Mouse (Mus musculus): ENCODE measurements around the gene Erbin. TPM values are rescaled to one million over a fixed set of nuclear protein-coding genes. Genes with fewer than 3 reads are reported as not detected.

The Erbin gene
- polyA plus RNA-seq, 1 experiment from 2014 or later, result 4.1 TPM

DNA sequence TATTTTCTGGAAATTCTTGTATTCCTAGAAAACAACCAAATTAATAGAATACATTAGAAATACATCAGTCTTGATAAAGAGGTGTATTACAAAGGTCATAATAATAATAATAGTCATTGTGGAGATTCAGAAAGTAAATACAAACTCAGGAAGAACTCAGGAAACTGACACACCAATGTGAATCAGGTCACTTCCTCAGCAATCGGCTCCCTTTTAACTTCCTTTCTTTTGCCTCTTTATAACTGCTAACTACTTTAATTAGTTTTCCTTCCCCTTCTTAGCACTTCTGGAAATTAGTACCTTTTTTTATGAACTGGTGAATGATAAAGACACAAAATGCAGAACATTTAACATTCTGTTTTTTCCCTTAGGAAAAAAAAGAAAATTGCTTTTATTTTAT, 51.4 kb downstream of the Erbin start:
- DNase-seq (no peak), ATAC-seq (ENCODE audit: low read depth) (no peak)
- no peak overlapping the region for H3K4me2 ChIP-seq
- H3K27me3 ChIP-seq, result no peaks in the 10 kb centered on the region
- H3K9me3 ChIP-seq (replicated peaks), result no peaks in the 10 kb centered on the region
- H3K4me1 ChIP-seq (replicated peaks), result peaks cover 4% of the 10 kb centered on the region; the same call in 1 of the 2 replicates
- H3K27ac ChIP-seq, result no peak overlapping the region
- no peak overlapping the region for H3K4me3 ChIP-seq (replicated peaks)
- no peak overlapping the region for H3K9ac ChIP-seq
- peaks cover 4% of the 10 kb centered on the region; the same call in 1 of the 2 replicates for H3K36me3 ChIP-seq
- WGBS (ENCODE audit: insufficient replicate concordance), result 16% methylated on average over 1 of the region's 1 CpGs

DNA sequence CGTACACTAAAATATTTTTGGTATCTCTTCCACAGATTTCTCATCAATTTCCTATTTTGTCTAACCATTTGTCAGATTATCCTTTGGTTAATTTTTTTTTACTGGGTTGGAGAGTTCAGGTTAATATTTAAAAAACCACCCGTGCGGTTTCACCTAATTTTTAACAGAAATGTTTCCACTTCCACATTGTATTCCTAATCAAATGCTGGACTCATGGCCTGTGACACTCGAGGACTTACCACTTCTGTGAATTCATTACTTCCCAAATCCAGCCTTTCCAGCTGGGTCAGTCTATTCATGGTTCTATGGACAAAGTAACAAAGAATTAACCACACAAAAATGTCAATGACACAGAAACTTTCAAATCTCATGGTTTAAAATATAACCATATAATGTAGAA, 58.3 kb downstream of the Erbin start:
- DNase-seq, result no peak
- Histone ChIP-seq H3K4me2 (no peak overlapping the region), H3K36me3 (peaks cover 7% of the 10 kb centered on the region; the same call in 1 of the 2 replicates), H3K27ac (no peak overlapping the region), H3K27me3 (no peaks in the 10 kb centered on the region), H3K4me3 (replicated peaks) (no peak overlapping the region), H3K4me1 (replicated peaks) (no peaks in the 10 kb centered on the region), H3K9me3 (replicated peaks) (no peaks in the 10 kb centered on the region), H3K9ac (no peak overlapping the region)
- ATAC-seq (ENCODE audit: low read depth), result no peak
- WGBS (ENCODE audit: insufficient replicate concordance), result 77% methylated on average over 4 of the region's 4 CpGs

DNA sequence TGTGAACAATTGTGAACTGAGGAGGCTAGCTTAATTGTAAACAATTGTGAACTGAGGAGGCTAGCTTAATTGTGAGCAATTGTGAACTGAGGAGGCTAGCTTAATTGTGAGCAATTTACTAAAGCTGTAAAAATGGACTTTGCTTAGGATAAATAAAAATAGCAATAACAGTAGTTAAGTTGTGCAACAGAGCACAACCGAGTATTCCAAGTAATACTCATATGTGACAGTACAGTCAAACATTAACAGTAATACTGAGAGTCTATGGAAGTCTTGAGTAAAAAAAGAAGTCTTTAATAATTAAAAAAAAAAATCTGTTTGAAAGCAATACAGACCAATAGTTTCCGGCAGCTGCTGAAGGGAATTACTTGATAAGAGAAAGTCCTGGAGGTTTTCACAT, 61.3 kb downstream of the Erbin start:
- no peak overlapping the region for H3K9ac ChIP-seq
- no peak overlapping the region for H3K27ac ChIP-seq
- H3K36me3 ChIP-seq, result peaks cover 11% of the 10 kb centered on the region
- no peaks in the 10 kb centered on the region for H3K27me3 ChIP-seq
- 72% methylated on average over 2 of the region's 2 CpGs for WGBS (ENCODE audit: insufficient replicate concordance)
- no peaks in the 10 kb centered on the region for H3K4me1 ChIP-seq (replicated peaks)
- H3K4me2 ChIP-seq, result no peak overlapping the region
- DNase-seq (no peak), ATAC-seq (ENCODE audit: low read depth) (no peak)
- H3K4me3 ChIP-seq (replicated peaks), result no peak overlapping the region
- no peaks in the 10 kb centered on the region for H3K9me3 ChIP-seq (replicated peaks)

DNA sequence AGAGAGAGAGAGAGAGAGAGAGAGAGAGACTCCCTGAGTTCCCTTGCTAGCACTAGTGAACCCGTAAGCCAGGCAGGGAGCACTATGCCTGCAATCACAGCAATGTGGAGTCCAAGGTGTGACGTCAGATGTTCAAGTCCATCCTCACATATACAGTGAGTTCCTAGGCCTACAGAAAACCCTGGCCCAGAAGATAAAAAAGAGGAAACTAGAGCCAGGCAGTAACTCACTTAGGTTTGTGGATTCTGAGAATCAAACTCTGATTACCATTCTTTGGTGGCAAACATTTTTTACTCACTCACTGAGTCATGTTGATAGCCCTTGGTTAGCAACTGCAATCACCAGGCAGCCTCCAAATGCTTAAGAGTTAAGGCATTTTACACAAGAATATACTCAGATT, 72.7 kb downstream of the Erbin start:
- Histone ChIP-seq H3K4me2 (no peak overlapping the region), H3K9me3 (replicated peaks) (no peaks in the 10 kb centered on the region), H3K27ac (no peak overlapping the region), H3K9ac (no peak overlapping the region), H3K27me3 (no peaks in the 10 kb centered on the region), H3K4me3 (replicated peaks) (no peak overlapping the region), H3K4me1 (replicated peaks) (no peaks in the 10 kb centered on the region), H3K36me3 (peaks cover 11% of the 10 kb centered on the region)
- DNase-seq, result no peak
- WGBS (ENCODE audit: insufficient replicate concordance), result 73% methylated on average over 2 of the region's 2 CpGs
- no peak for ATAC-seq (ENCODE audit: low read depth)

DNA sequence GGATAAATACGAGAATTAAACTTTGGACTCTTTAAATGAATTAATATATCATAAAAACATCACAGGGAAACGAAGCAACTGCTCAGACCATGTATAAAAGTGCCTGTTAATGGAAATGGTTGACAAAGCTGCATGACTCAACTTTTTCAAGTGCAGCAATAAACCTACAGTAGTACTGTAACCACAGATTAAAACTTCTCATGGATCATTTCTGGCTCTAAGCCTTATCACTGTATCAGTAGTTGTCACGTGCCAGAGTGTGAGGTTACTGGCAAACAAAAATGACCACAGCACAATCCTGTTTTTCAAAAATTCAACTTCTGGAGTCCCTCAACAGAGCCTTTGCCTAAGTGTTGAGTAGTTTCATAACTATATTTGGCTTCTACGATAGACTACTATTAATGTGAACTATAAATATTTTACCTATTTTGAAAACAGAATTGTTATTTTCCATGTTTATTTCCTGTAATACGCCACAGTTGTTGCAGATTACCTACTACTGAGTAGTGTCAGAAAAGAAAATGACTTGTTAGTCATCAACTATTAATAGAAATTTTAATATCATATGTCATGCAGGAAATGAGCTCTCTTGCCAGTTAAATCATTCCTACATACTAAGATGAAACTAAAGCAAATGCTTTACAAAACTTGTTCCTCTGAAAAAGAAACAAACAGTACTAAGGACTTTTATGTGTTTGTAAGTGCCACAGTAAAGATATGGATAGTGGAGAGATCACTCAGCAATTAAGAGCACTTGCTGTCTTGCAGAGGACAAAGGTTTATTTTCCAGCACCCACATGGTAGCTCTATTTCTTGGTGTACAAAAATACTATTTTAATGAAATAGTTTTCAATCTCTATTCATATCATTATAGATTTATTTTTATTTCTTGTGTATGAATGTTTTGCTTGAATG, 78.8 kb downstream of the Erbin start:
- WGBS (ENCODE audit: insufficient replicate concordance), result 64% methylated on average over 5 of the region's 5 CpGs
- peaks cover 31% of the 10 kb centered on the region for H3K36me3 ChIP-seq
- peak; percentile 39; the same call in 1 of the 2 replicates for ATAC-seq (ENCODE audit: low read depth)

DNA sequence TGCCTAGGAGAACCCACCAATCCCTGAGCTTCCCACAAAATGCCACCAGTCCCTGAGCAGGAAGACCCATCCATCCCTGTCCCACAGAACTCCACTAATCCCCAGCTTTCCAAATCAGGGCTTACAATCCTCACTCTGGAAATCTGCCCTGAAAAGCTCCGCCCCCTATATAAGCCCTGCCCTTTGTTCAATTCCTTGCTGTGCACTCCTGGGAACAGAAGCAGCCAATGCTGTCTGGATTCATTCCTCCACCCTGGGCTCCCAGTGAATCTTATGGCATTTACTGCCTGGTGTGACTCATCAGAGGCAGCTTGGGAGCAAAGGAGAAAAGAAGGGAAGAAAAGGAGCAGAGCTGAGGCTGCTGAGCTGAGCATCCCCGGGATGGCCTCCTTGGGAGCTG, 81.7 kb downstream of the Erbin start:
- Histone ChIP-seq H3K36me3 (peaks cover 39% of the 10 kb centered on the region), H3K9me3 (replicated peaks) (no peaks in the 10 kb centered on the region), H3K27ac (no peak overlapping the region), H3K4me3 (replicated peaks) (no peak overlapping the region), H3K9ac (no peak overlapping the region), H3K4me1 (replicated peaks) (0 out of 2 replicates have a peak, but pooled peaks cover 3% of the 10 kb centered on the region), H3K4me2 (no peak overlapping the region), H3K27me3 (no peaks in the 10 kb centered on the region)
- ATAC-seq (ENCODE audit: low read depth) (no peak), DNase-seq (no peak)
- WGBS (ENCODE audit: insufficient replicate concordance), result 79% methylated on average over 2 of the region's 2 CpGs

More for the DNA sequence above, 78.8 kb downstream of the Erbin start:
- Histone ChIP-seq H3K9me3 (replicated peaks) (no peaks in the 10 kb centered on the region), H3K4me3 (replicated peaks) (no peak overlapping the region), H3K9ac (no peak overlapping the region), H3K27ac (no peak overlapping the region), H3K4me1 (replicated peaks) (0 out of 2 replicates have a peak, but pooled peaks cover 3% of the 10 kb centered on the region), H3K27me3 (no peaks in the 10 kb centered on the region), H3K4me2 (no peak overlapping the region)
- no peak for DNase-seq

DNA sequence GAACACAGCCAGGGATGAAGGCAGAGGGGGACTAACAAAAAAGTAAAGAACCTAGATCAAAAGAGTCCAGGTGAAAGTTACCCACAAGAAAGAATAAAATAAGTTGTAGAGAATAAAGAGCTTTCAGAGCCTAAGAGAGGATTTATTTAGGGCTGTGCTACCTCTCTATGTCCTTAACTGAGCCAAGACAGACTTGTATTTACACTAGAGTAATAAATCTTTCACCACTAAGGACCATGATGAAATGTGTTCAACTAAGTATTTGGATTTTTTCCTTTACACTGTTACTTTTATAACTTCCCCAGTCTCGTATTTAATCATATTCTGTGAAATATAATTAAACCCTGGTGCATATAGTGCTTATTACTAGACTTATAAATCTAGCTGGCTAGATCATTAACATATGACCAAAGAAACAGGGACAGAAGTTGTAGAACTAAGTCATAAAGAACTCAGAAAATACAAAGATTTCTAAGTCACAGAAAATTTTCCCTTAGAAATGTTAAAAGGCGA, 90.6 kb downstream of the Erbin start:
- no peak overlapping the region for H3K27ac ChIP-seq
- ATAC-seq (ENCODE audit: low read depth), result no peak
- no peak for DNase-seq
- H3K4me2 ChIP-seq, result no peak overlapping the region
- H3K9me3 ChIP-seq (replicated peaks), result no peaks in the 10 kb centered on the region
- no peak overlapping the region for H3K9ac ChIP-seq
- H3K27me3 ChIP-seq, result no peaks in the 10 kb centered on the region
- H3K36me3 ChIP-seq, result peaks cover 16% of the 10 kb centered on the region
- peaks cover 7% of the 10 kb centered on the region for H3K4me1 ChIP-seq (replicated peaks)
- H3K4me3 ChIP-seq (replicated peaks), result no peak overlapping the region
- 72% methylated on average over 2 of the region's 2 CpGs for WGBS (ENCODE audit: insufficient replicate concordance)

DNA sequence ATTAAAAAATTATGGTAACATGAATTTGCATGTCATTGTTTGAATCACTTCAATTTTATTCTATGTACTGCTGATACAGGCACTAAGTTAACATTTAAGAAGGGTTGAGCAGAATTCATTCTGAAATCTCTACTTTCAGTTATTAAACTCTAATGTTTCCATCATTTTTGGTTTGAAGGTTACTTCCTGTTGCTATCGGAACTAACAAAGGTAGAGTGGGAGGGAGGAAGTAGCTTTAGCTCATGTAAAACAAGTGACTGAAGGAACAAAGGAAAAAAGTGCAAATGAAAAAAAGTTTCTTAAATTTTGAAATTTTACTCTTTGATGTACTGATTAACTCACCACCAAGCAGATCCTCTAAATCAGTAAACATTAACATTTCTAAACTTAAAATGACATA, 98.0 kb downstream of the Erbin start:
- ATAC-seq (ENCODE audit: low read depth) (no peak), DNase-seq (no peak)
- 75% methylated on average over 1 of the region's 1 CpGs for WGBS (ENCODE audit: insufficient replicate concordance)
- H3K9me3 ChIP-seq (replicated peaks), result no peaks in the 10 kb centered on the region
- no peaks in the 10 kb centered on the region for H3K27me3 ChIP-seq
- no peak overlapping the region for H3K4me3 ChIP-seq (replicated peaks)
- H3K4me1 ChIP-seq (replicated peaks), result peaks cover 9% of the 10 kb centered on the region
- peaks cover 12% of the 10 kb centered on the region for H3K36me3 ChIP-seq
- H3K4me2 ChIP-seq, result no peak overlapping the region
- no peak overlapping the region for H3K27ac ChIP-seq
- H3K9ac ChIP-seq, result no peak overlapping the region

DNA sequence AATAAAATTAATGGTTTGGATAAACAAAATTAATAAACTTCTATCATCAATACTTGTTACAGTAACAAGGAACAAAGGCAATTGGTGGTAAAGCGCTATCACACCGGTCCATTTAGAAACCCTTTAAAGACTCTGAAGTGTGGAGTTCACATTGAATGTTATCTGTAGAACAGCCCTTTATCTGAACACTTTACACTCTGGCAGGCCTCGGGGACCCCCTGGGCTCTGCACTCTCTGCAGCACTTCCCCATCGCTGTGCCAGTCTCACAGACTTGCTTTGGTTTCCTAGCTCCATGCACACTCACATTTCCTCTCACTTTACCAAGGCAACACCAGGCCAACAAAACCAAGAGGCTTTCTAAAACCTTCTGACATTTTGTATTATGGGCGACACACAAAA, 100.9 kb downstream of the Erbin start:
- ATAC-seq (ENCODE audit: low read depth) (no peak), DNase-seq (no peak)
- H3K4me2 ChIP-seq, result no peak overlapping the region
- H3K9ac ChIP-seq, result no peak overlapping the region
- H3K27ac ChIP-seq, result no peak overlapping the region
- no peak overlapping the region for H3K4me3 ChIP-seq (replicated peaks)
- H3K4me1 ChIP-seq (replicated peaks), result 0 out of 2 replicates have a peak, but pooled peaks cover 2% of the 10 kb centered on the region
- H3K36me3 ChIP-seq, result peaks cover 9% of the 10 kb centered on the region
- no peaks in the 10 kb centered on the region for H3K9me3 ChIP-seq (replicated peaks)
- 45% methylated on average over 5 of the region's 5 CpGs for WGBS (ENCODE audit: insufficient replicate concordance)
- no peaks in the 10 kb centered on the region for H3K27me3 ChIP-seq

DNA sequence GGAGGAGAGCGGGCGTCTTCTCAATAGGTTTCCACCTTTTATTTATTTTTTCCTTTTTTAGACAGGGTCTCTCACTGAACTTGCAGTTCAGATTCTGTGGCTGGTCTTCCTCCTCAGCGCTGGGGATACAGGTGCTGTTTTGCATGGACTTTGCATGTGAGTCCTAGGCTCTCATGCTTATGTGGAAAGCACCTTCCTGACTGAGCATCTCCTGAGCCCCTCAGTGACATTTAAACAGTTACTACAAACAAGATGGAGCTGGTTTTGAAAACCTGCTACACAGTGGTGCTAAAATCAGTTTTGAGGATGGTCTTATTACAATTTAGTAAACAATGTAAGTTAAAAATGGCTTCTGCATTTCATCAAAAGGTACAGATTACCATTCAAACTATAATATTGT, 102.4 kb downstream of the Erbin start:
- no peaks in the 10 kb centered on the region for H3K27me3 ChIP-seq
- no peak overlapping the region for H3K4me3 ChIP-seq (replicated peaks)
- H3K27ac ChIP-seq, result no peak overlapping the region
- H3K9ac ChIP-seq, result no peak overlapping the region
- no peaks in the 10 kb centered on the region for H3K9me3 ChIP-seq (replicated peaks)
- no peak overlapping the region for H3K4me2 ChIP-seq
- ATAC-seq (ENCODE audit: low read depth) (no peak), DNase-seq (no peak)
- 0 out of 2 replicates have a peak, but pooled peaks cover 2% of the 10 kb centered on the region for H3K4me1 ChIP-seq (replicated peaks)
- H3K36me3 ChIP-seq, result peaks cover 9% of the 10 kb centered on the region
- WGBS (ENCODE audit: insufficient replicate concordance), result 86% methylated on average over 3 of the region's 3 CpGs

DNA sequence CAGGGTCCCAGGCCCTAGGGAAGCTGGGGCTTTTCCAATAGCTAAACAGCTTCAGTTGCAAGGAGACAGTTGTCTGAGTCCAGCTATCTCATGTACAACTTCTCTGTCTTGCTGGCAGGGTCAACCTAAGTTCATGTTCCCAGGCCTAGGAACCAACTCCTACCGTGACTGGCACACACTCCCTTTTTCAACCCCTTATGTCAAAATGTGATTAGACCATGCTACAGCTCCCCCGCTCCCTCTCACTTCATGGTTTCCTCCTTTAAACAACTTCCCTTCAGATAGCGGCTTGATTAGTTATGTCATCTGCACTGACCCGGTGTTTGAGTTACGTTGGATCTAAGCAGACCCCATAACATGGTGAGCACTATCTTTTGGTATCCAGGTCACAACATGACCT, 112.8 kb downstream of the Erbin start:
- Histone ChIP-seq H3K4me2 (no peak overlapping the region), H3K9ac (no peak overlapping the region), H3K9me3 (replicated peaks) (no peaks in the 10 kb centered on the region), H3K36me3 (no peaks in the 10 kb centered on the region), H3K27ac (no peak overlapping the region), H3K4me1 (replicated peaks) (no peaks in the 10 kb centered on the region; the same call in 1 of the 2 replicates), H3K27me3 (no peaks in the 10 kb centered on the region), H3K4me3 (replicated peaks) (no peak overlapping the region)
- WGBS (ENCODE audit: insufficient replicate concordance), result 35% methylated on average over 5 of the region's 5 CpGs
- ATAC-seq (ENCODE audit: low read depth) (no peak), DNase-seq (no peak)
